Comparison of ENCODE assay signal across 27 mouse cellular contexts in the genomic region with DNA sequence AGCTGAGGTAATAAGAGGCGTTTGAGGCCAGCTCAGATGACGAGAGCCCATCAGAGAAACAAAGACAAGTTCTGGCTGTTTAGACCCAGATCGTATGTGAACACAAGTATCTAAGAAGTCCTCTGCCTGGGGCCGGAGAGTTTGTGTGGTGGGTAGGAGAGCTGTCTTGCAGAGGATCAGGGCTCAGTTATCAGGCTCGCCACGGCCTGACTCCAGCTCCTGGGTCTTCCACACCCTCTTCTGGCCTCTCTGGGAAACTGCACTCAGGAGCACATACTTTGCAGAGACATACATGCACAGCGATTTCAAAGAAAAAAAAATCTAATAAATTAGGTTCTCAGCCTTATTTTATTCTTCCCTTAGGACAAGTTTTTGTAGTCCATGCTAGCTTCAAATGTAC. TPM values are rescaled to one million over a fixed set of nuclear protein-coding genes. Genes with fewer than 3 reads are reported as not detected.
DNase-seq lines count a peak whose midpoint lies in the region; ATAC-seq and TF ChIP-seq lines count a peak whose summit lies in the region.
"Had no signal": no experiment of that assay in that cellular context is flagged by ENCODE, and none has a peak within 500 bp of the region (broad histone marks: within the 10 kb centered on the region; RNA-seq: fewer than 3 reads in every experiment).

No protein-coding gene starts in this region.

- H3K4me3 ChIP-seq in testis, adult 2 months (ENCODE audit: control insufficient read depth, low read depth, low read length): peak overlapping the region; percentile 49
- H3K4me3 ChIP-seq in ES-E14 (ENCODE audit: insufficient read depth in 1 of 2, low read depth in 1 of 2, low read length in 2 of 2, poor library complexity in 1 of 2, severe bottlenecking in 1 of 2): no peak overlapping the region
- no peak overlapping the region for H3K4me3 ChIP-seq in intestine, embryonic 15.5 days (replicated peaks)
- H3K4me3 ChIP-seq: embryonic facial prominence, embryonic 12.5 days; forebrain, embryonic 12.5 days; heart, embryonic 10.5 days; hindbrain, embryonic 12.5 days had no signal

- H3K27ac ChIP-seq in testis, adult 2 months (ENCODE audit: control insufficient read depth, insufficient read depth, low read depth, low read length): no peak overlapping the region
- H3K27ac ChIP-seq in ES-E14 (ENCODE audit: insufficient read depth, low read depth, low read length, poor library complexity, severe bottlenecking): no peak overlapping the region
- H3K27ac ChIP-seq in intestine, embryonic 15.5 days: no peak overlapping the region
- H3K27ac ChIP-seq: embryonic facial prominence, embryonic 12.5 days; forebrain, embryonic 12.5 days; heart, embryonic 10.5 days; hindbrain, embryonic 12.5 days had no signal

- H3K9ac ChIP-seq in ES-E14 (ENCODE audit: insufficient read depth, low read depth, low read length, poor library complexity, severe bottlenecking): no peak overlapping the region
- H3K9ac ChIP-seq in intestine, embryonic 15.5 days: no peak overlapping the region
- H3K9ac ChIP-seq: embryonic facial prominence, embryonic 12.5 days; forebrain, embryonic 12.5 days; hindbrain, embryonic 12.5 days had no signal

- ATAC-seq in intestine, embryonic 15.5 days: 0 out of 2 replicates have a peak, but pooled peaks have one; percentile 2
- ATAC-seq: forebrain, embryonic 16.5 days; hindbrain, embryonic 16.5 days; inflammation-experienced regulatory T-cells, adult 6 months had no signal

- H3K9me3 ChIP-seq in ES-E14 (ENCODE audit: control insufficient read depth, insufficient read depth, low read depth, low read length): no peaks in the 10 kb centered on the region
- no peaks in the 10 kb centered on the region for H3K9me3 ChIP-seq in intestine, embryonic 15.5 days
- H3K9me3 ChIP-seq: embryonic facial prominence, embryonic 12.5 days; forebrain, embryonic 12.5 days; heart, embryonic 10.5 days; hindbrain, embryonic 12.5 days had no signal

- WGBS in intestine, embryonic 15.5 days: 86% methylated on average over 7 of the region's 7 CpGs

- DNase-seq in testis, postnatal 10 days (ENCODE audit: low spot score): no peak
- no peak for DNase-seq in ES-E14 (ENCODE audit: low read depth, low spot score)
- DNase-seq in embryo, embryonic 9.5 days (ENCODE audit: extremely low spot score): no peak
- DNase-seq in T-cell, adult 2 months (ENCODE audit: low spot score): no peak
- no peak for DNase-seq in layer of hippocampus, postnatal 14 days (ENCODE audit: low spot score in 2 of 2)
- DNase-seq: adrenal gland, adult 8-10 months; adrenal gland, postnatal 36 days; cerebellum, adult 2 months; cerebellum, postnatal 14 days; embryo, embryonic 11 days; gastrocnemius, postnatal 10 days; heart, adult 18-20 months; heart, postnatal 10 days; heart, postnatal 4 days had no signal

- H3K27me3 ChIP-seq in testis, adult 2 months (ENCODE audit: control insufficient read depth, insufficient read depth, low read length): no peaks in the 10 kb centered on the region
- H3K27me3 ChIP-seq in intestine, embryonic 15.5 days (replicated peaks): no peaks in the 10 kb centered on the region
- H3K27me3 ChIP-seq: embryonic facial prominence, embryonic 12.5 days; forebrain, embryonic 12.5 days had no signal

- no peak for TF ChIP-seq CTCF in testis, adult 2 months (IDR thresholded peaks at IDR 0.05; ENCODE audit: control insufficient read depth, insufficient read depth, insufficient replicate concordance, low read depth, low read length)

- peaks cover 7% of the 10 kb centered on the region for H3K36me3 ChIP-seq in testis, adult 2 months (ENCODE audit: control insufficient read depth, insufficient read depth, low read length)
- H3K36me3 ChIP-seq in ES-E14 (ENCODE audit: control insufficient read depth, insufficient read depth, low read length, poor library complexity, severe bottlenecking): peaks cover 6% of the 10 kb centered on the region; the same call in 1 of the 2 replicates
- no peaks in the 10 kb centered on the region for H3K36me3 ChIP-seq in intestine, embryonic 15.5 days
- H3K36me3 ChIP-seq: embryonic facial prominence, embryonic 12.5 days; forebrain, embryonic 12.5 days; heart, embryonic 10.5 days; hindbrain, embryonic 12.5 days had no signal

- H3K4me1 ChIP-seq in testis, adult 2 months (ENCODE audit: control insufficient read depth, insufficient read depth, low read length): no peaks in the 10 kb centered on the region; the same call in none of the 2 replicates
- no peaks in the 10 kb centered on the region for H3K4me1 ChIP-seq in ES-E14 (ENCODE audit: control insufficient read depth in 2 of 2, insufficient read depth in 2 of 2, low read length in 2 of 2, poor library complexity in 1 of 2)
- H3K4me1 ChIP-seq in intestine, embryonic 15.5 days (replicated peaks): peaks cover 3% of the 10 kb centered on the region; the same call in 1 of the 2 replicates
- H3K4me1 ChIP-seq: embryonic facial prominence, embryonic 12.5 days; forebrain, embryonic 12.5 days; heart, embryonic 10.5 days; hindbrain, embryonic 12.5 days had no signal

- no peak for TF ChIP-seq POLR2A in testis, adult 2 months (IDR thresholded peaks at IDR 0.05; ENCODE audit: control insufficient read depth, low read depth, low read length)

- in situ Hi-C loops in ES-E14 (cut with MboI; ENCODE audit: low sequenced_read_pairs in 2 of 2, unreplicated experiment in 2 of 2): no loop called here

- H3K4me2 ChIP-seq in intestine, embryonic 15.5 days (replicated peaks): no peak overlapping the region
- H3K4me2 ChIP-seq: embryonic facial prominence, embryonic 12.5 days; forebrain, embryonic 12.5 days; hindbrain, embryonic 12.5 days had no signal

TF ChIP-seq in ES-E14, 5 proteins besides CTCF, POLR2A, EP300 and RAD21:
- TF ChIP-seq ZC3H11A (IDR thresholded peaks at IDR 0.05; ENCODE audit: borderline replicate concordance, low read depth, low read length) (peak; percentile 18; the same call in 1 of the 2 replicates), CHD2 (IDR thresholded peaks at IDR 0.05; ENCODE audit: low read depth, low read length) (no peak), MAFK (IDR thresholded peaks at IDR 0.05; ENCODE audit: insufficient read depth, low read depth, low read length) (no peak)
TF ChIP-seq in ES-E14: peak in this region for 1.

RNA-seq across cellular contexts. Expression of a gene that starts 1.1 kb away (rescaled TPM):
- polyA plus RNA-seq in testis, adult 2 months (2012; rRNA removed): 2,638 and 2,960 TPM in 2 replicates
- total RNA-seq in ES-E14 (2012; rRNA removed): 53.3 and 84.8 TPM in 2 replicates
- polyA plus RNA-seq in intestine, embryonic 15.5 days (2015; fragmentation: Nextera tagmentation; extraction: Ambion mirVana): 0.14 TPM in 1 of 2 replicates, not detected in the other
- not detected for total RNA-seq in layer of hippocampus, postnatal 14 days (2021)
- total RNA-seq: adrenal gland, adult 8-10 months; adrenal gland, postnatal 36 days; common myeloid progenitor, adult 5-6 weeks; gastrocnemius, postnatal 10 days; gastrocnemius, postnatal 4 days; heart, adult 18-20 months; heart, postnatal 10 days; heart, postnatal 4 days had no signal
- polyA plus RNA-seq: cerebellum, adult 2 months; forebrain, embryonic 12.5 days; forebrain, embryonic 16.5 days; frontal cortex, adult 2 months; heart, embryonic 14.5 days; hindbrain, embryonic 12.5 days had no signal

RNA-seq across cellular contexts. Expression of a gene that starts 28.9 kb away (rescaled TPM):
- 10.9 and 11.2 TPM in 2 replicates for polyA plus RNA-seq in testis, adult 2 months (2012; rRNA removed)
- 8.7 and 14.3 TPM in 2 replicates for total RNA-seq in ES-E14 (2012; rRNA removed)
- polyA plus RNA-seq in intestine, embryonic 15.5 days (2015; fragmentation: Nextera tagmentation; extraction: Ambion mirVana): 78.6 and 83.8 TPM in 2 replicates
- 10 to 100 TPM in 1 of 2 experiments, 1 to 10 TPM in 1; 9.8 to 13.3 TPM for total RNA-seq in layer of hippocampus, postnatal 14 days (2021)

RNA-seq across cellular contexts. Expression of a gene that starts 35.7 kb away (rescaled TPM):
- polyA plus RNA-seq in testis, adult 2 months (2012; rRNA removed): 0.44 and 1.4 TPM in 2 replicates
- 0.11 and 0.31 TPM in 2 replicates for total RNA-seq in ES-E14 (2012; rRNA removed)
- polyA plus RNA-seq in intestine, embryonic 15.5 days (2015; fragmentation: Nextera tagmentation; extraction: Ambion mirVana): 2.6 and 3.3 TPM in 2 replicates
- 1 to 10 TPM; 2.8 to 4.1 TPM for total RNA-seq in layer of hippocampus, postnatal 14 days (2021)
- polyA plus RNA-seq: inflammation-experienced regulatory T-cells, adult 6 months had no signal

RNA-seq across cellular contexts. Expression of a gene that starts 47.9 kb away (rescaled TPM):
- polyA plus RNA-seq in testis, adult 2 months (2012; rRNA removed): 0.23 and 0.70 TPM in 2 replicates
- total RNA-seq in ES-E14 (2012; rRNA removed): 0.22 TPM in 1 of 2 replicates, not detected in the other
- polyA plus RNA-seq in intestine, embryonic 15.5 days (2015; fragmentation: Nextera tagmentation; extraction: Ambion mirVana): 1.4 and 1.6 TPM in 2 replicates
- not detected for total RNA-seq in layer of hippocampus, postnatal 14 days (2021)
- polyA plus RNA-seq: cerebellum, adult 2 months had no signal

RNA-seq across cellular contexts. Expression of a gene that starts 53.1 kb away (rescaled TPM):
- 8.0 and 9.3 TPM in 2 replicates for polyA plus RNA-seq in testis, adult 2 months (2012; rRNA removed)
- 4.2 and 6.4 TPM in 2 replicates for total RNA-seq in ES-E14 (2012; rRNA removed)
- 8.7 and 10.7 TPM in 2 replicates for polyA plus RNA-seq in intestine, embryonic 15.5 days (2015; fragmentation: Nextera tagmentation; extraction: Ambion mirVana)
- 1 to 10 TPM; 2.9 to 3.1 TPM for total RNA-seq in layer of hippocampus, postnatal 14 days (2021)

Comparison
In these comparisons a context has a peak if more than half of its experiments do, and no peak if none do; other contexts are left out.
1. RNA of a gene that starts 1.1 kb away (total RNA-seq): 53.3 to 84.8 TPM in ES-E14; not detected in layer of hippocampus, postnatal 14 days; every median in the first group is over 10 times any median in the second.